Mouse (Mus musculus) erythroblast, embryonic 14.5 days (primary cell): ENCODE measurements around the gene Map4k5. TPM values are rescaled to one million over a fixed set of nuclear protein-coding genes. Genes with fewer than 3 reads are reported as not detected.
A peak's percentile ranks its signal among the peaks of the same experiment; 100 is the strongest.

Experiments
- H3K27me3 ChIP-seq: 2 replicates; pipeline ENCODE4 v1.6.1; 2012; ENCODE audit warnings: inconsistent platforms; ENCODE audit not compliant: control insufficient read depth
- H3K36me3 ChIP-seq: 2 replicates; pipeline ENCODE4 v1.6.1; 2012; ENCODE audit warnings: mild to moderate bottlenecking, inconsistent platforms; ENCODE audit not compliant: control insufficient read depth
- H3K4me1 ChIP-seq: 2 replicates; pipeline ENCODE4 v1.6.1; 2012; ENCODE audit warnings: inconsistent platforms; ENCODE audit not compliant: control insufficient read depth
- H3K4me3 ChIP-seq: replicated peaks from 2 replicates; pipeline ENCODE3; 2012; ENCODE audit warnings: moderate library complexity, mild to moderate bottlenecking, inconsistent platforms
- H3K9me3 ChIP-seq: 2 replicates; pipeline ENCODE4 v1.6.1; 2012; ENCODE audit warnings: low read length, inconsistent platforms, mixed read lengths; ENCODE audit not compliant: control insufficient read depth
- GATA1 ChIP-seq: IDR thresholded peaks from 2 replicates; pipeline ENCODE4 v1.6.1; 2012; ENCODE audit warnings: low read length, inconsistent platforms, mixed read lengths
- TAL1 ChIP-seq: IDR thresholded peaks from 3 replicates; pipeline ENCODE4 v1.6.1; 2012; ENCODE audit warnings: low read length, inconsistent platforms, mixed read lengths
- polyA plus RNA-seq: library from polyadenylated mRNA; stranded (reverse); fragments of >175 nt; gene quantifications from 2 replicates; pipeline ENCODE4 v1.2.3, GENCODE M21; 2012

Gene Map4k5
- polyA plus RNA-seq, 1 experiment = 2.0 TPM

GRCm38 (mm10) chr12:69768841-69769240 lies 124.2 kb downstream of the Map4k5 start:
- Histone ChIP-seq H3K4me3 (no peak overlapping the region), H3K36me3 (no peaks in the 10 kb centered on the region; the same call in 1 of the 2 replicates), H3K4me1 (peaks cover 60% of the 10 kb centered on the region), H3K27me3 (no peaks in the 10 kb centered on the region), H3K9me3 (peaks cover 4% of the 10 kb centered on the region)
- TF ChIP-seq TAL1 (no peak), GATA1 (no peak)

GRCm38 (mm10) chr12:69767476-69768258 lies 125.3 kb downstream of the Map4k5 start:
- peaks cover 4% of the 10 kb centered on the region for H3K9me3 ChIP-seq
- no peaks in the 10 kb centered on the region for H3K27me3 ChIP-seq
- TF ChIP-seq GATA1 (no peak), TAL1 (no peak)
- H3K36me3 ChIP-seq = peaks cover 7% of the 10 kb centered on the region
- H3K4me3 ChIP-seq = no peak overlapping the region
- H3K4me1 ChIP-seq = peaks cover 66% of the 10 kb centered on the region

DNA sequence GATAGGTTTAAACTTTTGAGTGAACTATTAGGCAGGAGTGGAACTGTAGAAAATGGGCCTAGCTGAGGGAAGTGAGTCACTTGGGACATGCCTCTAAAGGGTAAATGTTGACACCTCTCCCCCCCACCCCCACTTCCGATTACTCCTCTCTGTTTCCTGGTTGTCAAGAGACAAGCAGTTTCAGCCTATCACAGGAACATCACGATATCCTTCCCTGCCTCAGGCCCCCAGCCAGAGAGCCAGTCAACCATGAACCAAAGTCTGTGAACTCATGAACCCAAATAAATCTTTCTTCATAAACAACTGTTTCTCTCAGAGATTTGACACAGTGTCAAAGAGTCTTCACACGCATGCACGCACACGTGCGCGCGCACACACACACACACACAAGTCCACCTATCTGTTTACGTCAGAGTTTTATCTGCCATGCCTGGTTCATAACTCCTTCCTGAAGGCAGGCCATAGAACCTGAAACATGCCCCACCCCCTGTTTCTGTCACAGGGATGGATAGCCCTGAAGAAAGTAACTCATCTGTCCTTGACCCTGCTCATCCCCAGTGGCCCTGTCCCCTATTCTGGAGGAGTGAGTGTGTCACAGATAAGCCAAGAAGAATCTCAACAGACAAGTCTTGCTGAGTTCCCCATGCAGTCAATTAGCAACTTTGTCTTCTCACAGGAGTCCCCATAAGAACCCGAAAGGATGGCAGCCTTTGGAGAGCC lies 126.7 kb downstream of the Map4k5 start:
- Histone ChIP-seq H3K4me1 (peaks cover 65% of the 10 kb centered on the region), H3K9me3 (peaks cover 7% of the 10 kb centered on the region), H3K27me3 (no peaks in the 10 kb centered on the region), H3K36me3 (peaks cover 13% of the 10 kb centered on the region), H3K4me3 (no peak overlapping the region)
- no peak for TF ChIP-seq GATA1
- no peak for TF ChIP-seq TAL1

- Histone ChIP-seq H3K9me3 (peaks cover 6% of the 10 kb centered on the region), H3K4me1 (peaks cover 70% of the 10 kb centered on the region), H3K36me3 (peaks cover 21% of the 10 kb centered on the region), H3K4me3 (no peak overlapping the region), H3K27me3 (no peaks in the 10 kb centered on the region)
- TF ChIP-seq GATA1 (no peak), TAL1 (no peak)
Measured at GRCm38 (mm10) chr12:69765543-69765942, 127.5 kb downstream of the Map4k5 start.

DNA sequence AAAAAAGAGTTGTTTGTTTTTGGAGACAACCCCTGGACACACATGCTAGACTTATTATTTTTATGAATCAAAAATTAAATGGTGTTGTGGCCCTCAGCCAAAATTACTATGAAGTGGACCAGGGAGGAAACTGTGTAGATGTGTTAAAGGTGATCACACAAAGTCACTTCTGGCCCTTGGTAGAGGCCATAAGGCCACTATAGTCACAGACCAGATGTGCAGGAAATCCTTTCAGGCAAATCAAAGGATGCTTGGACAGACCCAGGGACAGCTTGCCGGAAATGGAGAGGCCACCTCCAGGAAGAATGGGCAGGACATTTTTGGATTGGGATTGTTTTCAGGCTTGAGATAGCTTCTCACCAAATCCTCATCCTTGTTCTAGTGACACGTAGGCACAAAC lies 131.4 kb downstream of the Map4k5 start:
- no peak for TF ChIP-seq GATA1
- TF ChIP-seq TAL1 = no peak
- Histone ChIP-seq H3K4me1 (peaks cover 79% of the 10 kb centered on the region), H3K27me3 (no peaks in the 10 kb centered on the region), H3K9me3 (peaks cover 3% of the 10 kb centered on the region), H3K4me3 (no peak overlapping the region), H3K36me3 (peaks cover 22% of the 10 kb centered on the region)

- TF ChIP-seq GATA1 (no peak), TAL1 (no peak)
- Histone ChIP-seq H3K4me1 (peaks cover 79% of the 10 kb centered on the region), H3K27me3 (no peaks in the 10 kb centered on the region), H3K4me3 (no peak overlapping the region), H3K36me3 (peaks cover 26% of the 10 kb centered on the region), H3K9me3 (peaks cover 3% of the 10 kb centered on the region)
Measured at GRCm38 (mm10) chr12:69760743-69761406, 132.1 kb downstream of the Map4k5 start.

- Histone ChIP-seq H3K36me3 (peaks cover 28% of the 10 kb centered on the region), H3K27me3 (no peaks in the 10 kb centered on the region), H3K4me1 (peaks cover 86% of the 10 kb centered on the region), H3K4me3 (peak overlapping the region; percentile 16), H3K9me3 (peaks cover 3% of the 10 kb centered on the region)
- no peak for TF ChIP-seq TAL1
Measured at GRCm38 (mm10) chr12:69760014-69760413, 133.0 kb downstream of the Map4k5 start.

- TF ChIP-seq GATA1 (peak; percentile 76), TAL1 (peak; percentile 84)
- H3K4me1 ChIP-seq = peaks cover 90% of the 10 kb centered on the region
Measured at GRCm38 (mm10) chr12:69759267-69759885, 133.6 kb downstream of the Map4k5 start.

More at GRCm38 (mm10) chr12:69759267-69759885, 133.6 kb downstream of the Map4k5 start:
- Histone ChIP-seq H3K4me3 (peak overlapping the region; percentile 59), H3K9me3 (peaks cover 3% of the 10 kb centered on the region), H3K27me3 (no peaks in the 10 kb centered on the region), H3K36me3 (peaks cover 31% of the 10 kb centered on the region)
